Mouse (Mus musculus) embryonic fibroblast, embryonic 13.5 days (primary cell): ENCODE data around the gene Gm36176. TPM values are rescaled to one million over a fixed set of nuclear protein-coding genes. Genes with fewer than 3 reads are reported as not detected.
"Not testable (repeated sequence)": the region's sequence is repeated elsewhere in the genome, so short reads cannot be mapped to it uniquely, and the experiment has no call there.

Experiments
- H3K27ac ChIP-seq: 2 replicates; pipeline ENCODE4 v1.5.1; 2012; ENCODE audit warnings: low read length, control low read depth, inconsistent platforms; ENCODE audit not compliant: insufficient read depth
- H3K4me1 ChIP-seq: 2 replicates; pipeline ENCODE4 v1.6.1; 2011; ENCODE audit warnings: low read length; ENCODE audit not compliant: control insufficient read depth, insufficient read depth
- H3K4me3 ChIP-seq: 2 replicates; pipeline ENCODE4 v1.5.1; 2011; ENCODE audit warnings: mild to moderate bottlenecking, control low read depth, low read length; ENCODE audit not compliant: insufficient read depth
- CTCF ChIP-seq: IDR thresholded peaks from 2 replicates; pipeline ENCODE4 v1.5.1; 2011; ENCODE audit warnings: mild to moderate bottlenecking, control low read depth, low read length, moderate library complexity, borderline replicate concordance; ENCODE audit not compliant: insufficient read depth
- POLR2A ChIP-seq: IDR thresholded peaks from 2 replicates; pipeline ENCODE4 v1.6.1; 2011; ENCODE audit warnings: low read depth, mild to moderate bottlenecking, control low read depth, low read length, moderate library complexity
- polyA plus RNA-seq: library from polyadenylated mRNA; stranded (reverse); fragments of >200 nt; gene quantifications from 2 replicates; pipeline ENCODE4 v1.2.4, GENCODE M21; 2011; ENCODE audit warnings: low read depth; ENCODE audit not compliant: missing spikeins, insufficient read length

The Gm36176 gene
- polyA plus RNA-seq = not detected in 2 replicates

GRCm38 (mm10) chr10:77846503-77846902 lies at the start of gene Gm36176:
Gm36176 (plus strand) TSS chr10:77846803.
- Histone ChIP-seq H3K27ac (no peak within 1 kb of the TSS), H3K4me1 (no peaks in the 10 kb centered on the region), H3K4me3 (no peak within 1 kb of the TSS)
- no peak for TF ChIP-seq CTCF

DNA sequence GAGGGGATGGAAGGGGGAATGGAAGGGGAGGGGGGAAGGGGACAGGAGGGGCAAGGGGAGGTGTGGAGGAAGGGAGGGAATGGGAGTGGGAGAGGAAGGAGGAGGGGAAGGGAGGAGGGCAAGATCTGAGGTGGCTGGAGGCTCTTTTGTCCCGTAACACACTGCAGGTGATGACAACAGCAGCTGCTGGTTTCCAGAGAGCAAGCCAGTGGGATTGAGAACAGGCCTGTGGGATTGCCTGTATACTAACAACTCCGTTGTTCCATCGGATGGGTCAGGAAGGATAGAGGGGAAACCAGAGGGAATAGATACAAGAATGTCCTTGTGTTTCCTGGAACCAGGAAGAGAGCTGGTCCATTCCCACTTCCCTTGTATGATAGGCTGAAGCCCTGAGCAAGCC lies 48.9 kb upstream of the Gm36176 start:
- TF ChIP-seq POLR2A (no peak), CTCF (no peak)
- H3K27ac ChIP-seq = no peak overlapping the region
- no peaks in the 10 kb centered on the region for H3K4me1 ChIP-seq
- H3K4me3 ChIP-seq = no peak overlapping the region

DNA sequence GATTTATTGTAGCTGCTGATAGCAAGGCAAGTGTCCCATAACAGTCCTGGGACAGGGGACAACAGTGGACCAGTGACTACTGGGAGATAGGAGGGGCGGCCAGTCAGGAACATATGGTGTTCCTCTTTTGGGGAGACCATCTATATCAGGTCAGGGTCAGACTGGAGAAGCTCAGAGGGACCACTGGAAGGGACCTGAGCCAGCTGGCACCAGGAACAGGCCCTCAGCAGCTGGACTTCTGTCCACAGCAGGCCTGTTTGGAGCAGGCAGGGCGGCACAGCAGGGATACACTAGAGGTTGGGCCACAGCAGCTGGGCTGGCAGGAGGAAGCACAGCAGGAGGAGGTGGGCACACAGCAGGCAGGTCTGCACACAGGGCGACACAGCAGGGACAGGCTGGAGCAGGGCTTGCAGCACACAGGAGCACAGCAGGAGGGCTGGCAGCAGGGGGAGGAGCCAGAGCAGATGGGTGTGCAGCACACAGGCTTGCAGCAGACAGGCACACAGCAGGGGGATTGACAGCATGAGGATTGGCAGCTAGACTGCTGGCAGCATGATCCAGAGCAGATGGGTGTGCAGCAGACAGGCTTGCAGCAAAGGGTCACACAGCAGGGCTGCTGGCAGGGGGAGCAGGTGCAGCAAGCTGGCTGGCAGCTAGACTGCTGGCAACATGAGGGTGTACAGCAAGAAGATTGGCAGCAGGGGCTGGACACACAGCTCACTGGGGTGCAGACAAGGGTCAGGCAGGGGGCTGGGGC lies 48.3 kb upstream of the Gm36176 start:
- not testable (repeated sequence) for H3K4me3 ChIP-seq, H3K4me1 ChIP-seq, H3K27ac ChIP-seq

DNA sequence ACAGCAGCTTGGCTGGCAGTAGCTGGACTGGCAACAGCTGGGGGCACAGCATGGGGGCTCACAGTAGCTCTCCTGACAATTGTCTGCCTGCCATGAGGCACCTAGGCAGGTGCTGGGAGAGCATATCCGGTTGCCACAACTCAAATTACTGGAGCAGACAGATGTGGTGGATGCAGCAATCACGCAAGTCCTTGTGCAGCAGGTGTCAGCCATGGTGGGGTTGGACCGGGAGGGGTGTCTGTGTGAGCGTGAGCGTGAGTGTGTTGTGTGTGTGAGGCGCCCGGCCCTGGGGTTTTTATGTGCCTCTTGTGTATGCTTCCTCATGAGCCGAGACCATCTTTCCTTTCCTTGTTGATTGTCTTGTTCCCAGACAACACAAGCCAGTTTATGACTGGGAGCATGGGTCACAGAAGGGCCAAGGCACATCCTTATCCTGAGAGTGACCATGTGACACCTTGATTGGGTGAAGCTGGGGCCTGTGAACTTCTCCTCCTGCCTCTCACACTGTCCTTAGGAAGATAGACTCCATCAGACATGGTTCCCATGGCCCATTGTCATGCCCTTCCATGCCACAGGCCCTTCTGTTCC lies 47.6 kb upstream of the Gm36176 start, which contains the start of gene Gm19668:
TSS of gene Gm19668 (minus strand) at position 213 of the 588 bp plus-strand sequence.
- TF ChIP-seq CTCF (no peak), POLR2A (no peak)
- H3K4me1 ChIP-seq = no peaks in the 10 kb centered on the region
- H3K27ac ChIP-seq = no peak within 1 kb of the TSS
- H3K4me3 ChIP-seq = no peak within 1 kb of the TSS

DNA sequence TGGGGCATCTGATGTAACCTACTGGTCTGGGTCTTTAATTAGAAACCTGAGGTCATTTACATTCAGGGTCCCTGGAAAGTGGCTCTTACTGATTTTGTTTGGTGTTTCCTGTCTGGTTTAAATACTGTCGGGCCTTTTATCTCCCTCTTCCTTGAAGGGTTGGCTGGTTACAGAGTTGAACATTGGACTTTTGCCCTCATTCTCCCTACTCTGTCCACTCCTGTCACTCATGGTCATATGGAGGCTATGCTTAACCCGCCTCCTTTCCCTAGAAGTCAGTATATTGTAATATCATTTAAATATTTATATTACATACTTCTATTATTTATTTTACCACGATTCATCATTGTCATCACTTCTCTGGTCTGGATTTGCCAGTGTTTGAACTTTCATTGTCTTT lies 42.5 kb upstream of the Gm36176 start:
- Histone ChIP-seq H3K4me3 (no peak overlapping the region), H3K4me1 (no peaks in the 10 kb centered on the region), H3K27ac (no peak overlapping the region)
- no peak for TF ChIP-seq POLR2A
- TF ChIP-seq CTCF = no peak

DNA sequence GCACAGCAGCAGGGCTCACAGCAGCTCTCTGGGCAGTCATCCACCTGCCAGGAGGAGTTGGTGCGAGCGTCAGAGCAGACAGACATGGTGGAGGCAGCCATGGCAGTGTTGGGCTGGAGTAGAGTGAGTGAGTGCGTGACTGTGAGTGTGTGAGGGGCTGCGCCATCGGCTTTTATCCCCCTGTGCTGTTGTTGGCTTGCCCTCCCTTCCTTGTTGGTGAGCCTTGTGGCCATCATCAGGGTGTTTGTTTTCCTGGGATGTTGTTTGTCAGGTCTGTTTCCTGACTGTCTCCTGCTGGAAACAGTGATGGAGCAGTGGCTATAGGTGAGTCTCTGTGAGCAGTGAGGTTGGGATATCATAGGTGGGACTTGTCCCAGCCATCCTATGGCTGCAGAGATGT lies 34.9 kb upstream of the Gm36176 start, which contains the start of gene Gm9507:
TSS of gene Gm9507 (minus strand) at position 101 of the 400 bp plus-strand sequence.
- Histone ChIP-seq H3K27ac (no peak within 1 kb of the TSS), H3K4me3 (no peak within 1 kb of the TSS), H3K4me1 (no peaks in the 10 kb centered on the region)
- TF ChIP-seq POLR2A (no peak), CTCF (no peak)

DNA sequence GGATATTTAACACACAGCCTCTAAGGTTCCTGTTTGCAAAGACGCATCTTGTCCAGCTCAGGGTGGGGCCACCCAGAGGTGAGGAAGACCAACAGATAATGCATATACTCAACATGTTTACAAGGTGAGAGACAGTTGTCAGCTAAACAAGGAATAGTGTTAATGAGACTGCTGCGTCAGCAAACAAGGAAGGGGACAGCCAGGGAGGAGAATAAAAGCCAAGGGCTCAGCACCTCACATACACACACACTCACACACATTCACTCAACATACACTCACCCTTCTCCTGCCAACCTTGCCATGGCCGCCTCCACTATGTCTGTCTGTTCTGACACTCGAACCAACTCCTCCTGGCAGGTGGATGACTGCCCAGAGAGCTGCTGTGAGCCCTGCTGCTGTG lies 32.2 kb upstream of the Gm36176 start, which contains the start of gene Gm2696:
TSS of gene Gm2696 (plus strand) at position 301 of the 400 bp plus-strand sequence.
- TF ChIP-seq CTCF = no peak
- TF ChIP-seq POLR2A = no peak
- H3K27ac ChIP-seq = no peak within 1 kb of the TSS
- H3K4me1 ChIP-seq = no peaks in the 10 kb centered on the region
- no peak within 1 kb of the TSS for H3K4me3 ChIP-seq

DNA sequence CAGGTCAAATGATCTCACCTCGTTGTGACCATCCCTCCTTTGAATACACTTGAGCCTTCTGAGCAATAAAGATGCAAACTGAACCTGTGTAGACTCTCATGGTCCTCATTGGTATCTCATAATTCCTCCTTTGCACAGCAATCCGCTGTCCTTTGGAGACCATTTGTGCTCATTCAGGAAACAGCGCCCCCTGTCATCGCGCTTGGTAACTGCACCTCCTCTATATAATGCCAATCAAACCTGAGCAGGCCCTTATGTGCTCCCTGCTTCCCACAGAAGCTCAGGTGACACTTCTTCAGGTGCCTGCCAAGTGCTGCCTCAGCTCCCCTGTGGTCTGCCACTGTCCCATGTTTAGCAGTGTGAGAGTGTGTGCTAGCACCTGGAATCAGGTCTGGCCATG lies 31.1 kb upstream of the Gm36176 start:
- Histone ChIP-seq H3K4me1 (no peaks in the 10 kb centered on the region), H3K4me3 (no peak overlapping the region), H3K27ac (no peak overlapping the region)
- TF ChIP-seq CTCF (peak; percentile 20; the same call in 1 of the 2 replicates), POLR2A (no peak)

DNA sequence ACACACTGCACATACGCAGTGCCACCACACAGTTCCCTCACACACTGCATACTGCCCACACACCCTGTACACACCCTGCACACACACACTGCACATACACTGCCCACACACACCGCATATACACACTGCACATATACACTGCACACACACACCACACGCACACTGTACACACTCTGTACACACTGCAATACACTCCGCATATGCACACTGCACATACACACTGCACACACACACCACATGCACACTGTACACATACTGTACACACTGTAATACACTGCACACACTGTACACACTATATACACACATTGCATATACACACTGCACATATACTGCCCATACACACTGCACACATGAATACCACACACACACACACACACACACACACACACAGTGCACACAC lies 28.1 kb upstream of the Gm36176 start:
- TF ChIP-seq CTCF (no peak), POLR2A (no peak)
- H3K4me3 ChIP-seq = no peak overlapping the region
- no peaks in the 10 kb centered on the region for H3K4me1 ChIP-seq
- no peak overlapping the region for H3K27ac ChIP-seq

GRCm38 (mm10) chr10:77819203-77819602 lies 27.4 kb upstream of the Gm36176 start:
- TF ChIP-seq POLR2A = no peak
- TF ChIP-seq CTCF = no peak
- H3K27ac ChIP-seq = no peak overlapping the region
- H3K4me3 ChIP-seq = no peak overlapping the region
- H3K4me1 ChIP-seq = no peaks in the 10 kb centered on the region

DNA sequence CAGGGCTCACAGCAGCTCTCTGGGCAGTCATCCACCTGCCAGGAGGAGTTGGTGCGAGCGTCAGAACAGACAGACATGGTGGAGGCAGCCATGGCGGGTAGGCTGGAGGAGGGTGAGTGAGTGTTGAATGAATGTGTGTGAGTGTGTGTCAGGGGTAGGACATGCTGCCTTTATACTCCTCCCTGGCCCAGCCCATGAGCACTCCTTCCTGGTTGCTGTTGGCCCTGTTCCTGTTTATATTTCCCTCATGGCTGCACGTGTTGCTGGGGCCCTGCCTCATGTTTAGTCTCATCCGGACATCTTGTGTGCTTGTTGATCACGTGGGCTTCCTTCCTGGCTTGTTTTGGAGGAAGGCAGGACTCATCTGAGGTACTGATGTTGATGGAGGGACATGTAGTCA lies 19.7 kb upstream of the Gm36176 start, which contains the start of gene Krtap10-4:
TSS of gene Krtap10-4 (minus strand) at position 145 of the 400 bp plus-strand sequence.
- H3K27ac ChIP-seq = no peak within 1 kb of the TSS
- no peak for TF ChIP-seq CTCF
- TF ChIP-seq POLR2A = no peak
- H3K4me3 ChIP-seq = no peak within 1 kb of the TSS
- H3K4me1 ChIP-seq = no peaks in the 10 kb centered on the region
